Mouse (Mus musculus) T-cell, adult 66 days (primary cell): ENCODE data around the gene Kcnh4. TPM values are rescaled to one million over a fixed set of nuclear protein-coding genes. Genes with fewer than 3 reads are reported as not detected.

Experiments
- total RNA-seq, 2 experiments: library from RNA; stranded (reverse); gene quantifications; 3 replicates in 1 of 2; 4 replicates in 1 of 2; pipeline ENCODE4 v1.2.4; 2023

The Kcnh4 gene
- total RNA-seq, result under 1 TPM; 0.23 to 0.24 TPM

DNA sequence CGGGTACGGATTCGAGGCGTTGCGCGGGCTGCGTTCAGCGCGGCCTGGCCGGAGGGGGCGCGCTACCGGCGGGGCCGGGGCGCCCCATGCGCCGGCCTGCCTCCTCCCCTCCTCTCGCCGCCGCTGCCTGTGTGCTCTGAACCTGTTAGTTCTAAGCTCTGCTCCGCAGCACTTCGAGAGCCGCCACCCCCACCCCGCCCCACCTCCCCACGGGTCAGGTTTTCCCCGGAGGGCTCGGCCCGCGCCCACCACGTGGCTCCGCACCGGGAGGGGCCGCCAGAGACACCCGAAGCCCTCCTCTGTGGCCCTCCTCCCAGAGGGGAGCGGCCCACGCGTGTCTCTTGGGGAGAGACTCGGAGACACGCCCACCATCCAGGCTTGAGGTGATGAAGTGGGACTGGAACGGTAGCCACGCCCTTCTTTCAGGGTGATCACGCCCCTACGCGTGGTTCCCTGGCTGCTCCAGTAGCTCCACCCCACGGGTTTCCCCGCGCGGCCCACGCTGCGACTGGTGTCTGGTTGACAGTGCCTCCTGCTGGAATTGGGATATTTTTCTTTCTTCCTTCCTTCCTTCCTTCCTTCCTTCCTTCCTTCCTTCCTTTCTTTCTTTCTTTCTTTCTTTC, at the start of gene Kcnh4:
Kcnh4 (minus strand) TSS at position 332 of the 623 bp plus-strand sequence.

DNA sequence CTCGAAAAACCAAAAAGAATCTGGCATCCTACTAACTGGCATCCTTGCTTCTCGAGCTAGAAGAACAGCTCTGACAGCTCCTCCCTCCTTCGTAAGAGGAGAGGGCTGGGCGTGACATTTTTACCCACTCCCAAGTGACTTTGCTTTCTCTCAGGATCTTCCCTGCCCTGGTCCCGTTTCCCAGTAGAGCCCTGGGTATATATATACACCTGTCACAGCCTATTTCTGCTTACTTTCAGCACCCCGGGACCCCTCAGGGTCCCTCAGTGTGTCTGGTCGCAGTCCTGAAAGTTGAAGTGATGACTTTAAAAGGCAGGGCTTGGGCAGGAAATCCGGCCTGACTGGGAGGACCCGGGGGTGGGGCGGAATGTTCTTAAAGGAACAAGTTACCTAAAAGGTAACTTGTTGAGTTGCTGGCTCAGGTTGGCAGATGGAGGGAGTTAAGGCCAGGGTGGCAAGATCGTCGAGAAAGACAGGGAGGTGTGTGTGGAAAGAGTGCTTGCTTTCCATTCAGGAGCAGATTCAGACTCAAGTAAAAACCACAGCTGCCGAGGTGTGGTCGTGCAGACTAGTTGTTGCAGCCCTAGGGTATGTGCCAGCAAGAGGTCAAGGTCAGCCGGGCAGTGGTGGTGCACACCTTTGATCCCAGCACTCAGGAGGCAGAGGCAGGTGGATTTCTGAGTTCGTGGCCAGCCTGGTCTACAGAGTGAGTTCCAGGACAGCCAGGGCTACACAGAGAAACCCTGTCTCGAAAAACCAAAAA, 11.1 kb upstream of the Kcnh4 start, which contains the start of gene Ghdc:
Ghdc (minus strand) TSS at position 312 of the 763 bp plus-strand sequence.

DNA sequence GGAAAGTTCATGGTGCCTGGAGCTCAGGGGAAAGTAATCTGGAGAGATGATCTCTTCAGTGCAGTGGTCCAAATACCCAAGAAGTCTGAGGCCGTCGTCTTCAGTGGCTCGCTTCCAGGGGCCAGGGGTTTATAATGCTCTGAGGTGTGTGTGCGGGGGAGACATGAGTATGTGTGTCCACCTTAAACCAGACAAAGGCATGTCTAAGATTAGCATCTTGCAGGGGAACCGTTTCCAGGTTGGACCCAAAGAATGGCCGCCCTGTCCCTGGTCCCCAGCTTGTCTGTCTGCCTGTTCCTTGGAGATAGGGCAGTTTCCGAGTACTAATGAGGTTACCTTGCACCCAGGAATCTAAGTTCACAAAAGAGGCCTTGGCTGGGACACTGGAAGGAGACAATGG, 3.1 kb upstream of the Kcnh4 start, which contains the start of gene Hcrt:
Hcrt (minus strand) TSS at position 101 of the 400 bp plus-strand sequence.

DNA sequence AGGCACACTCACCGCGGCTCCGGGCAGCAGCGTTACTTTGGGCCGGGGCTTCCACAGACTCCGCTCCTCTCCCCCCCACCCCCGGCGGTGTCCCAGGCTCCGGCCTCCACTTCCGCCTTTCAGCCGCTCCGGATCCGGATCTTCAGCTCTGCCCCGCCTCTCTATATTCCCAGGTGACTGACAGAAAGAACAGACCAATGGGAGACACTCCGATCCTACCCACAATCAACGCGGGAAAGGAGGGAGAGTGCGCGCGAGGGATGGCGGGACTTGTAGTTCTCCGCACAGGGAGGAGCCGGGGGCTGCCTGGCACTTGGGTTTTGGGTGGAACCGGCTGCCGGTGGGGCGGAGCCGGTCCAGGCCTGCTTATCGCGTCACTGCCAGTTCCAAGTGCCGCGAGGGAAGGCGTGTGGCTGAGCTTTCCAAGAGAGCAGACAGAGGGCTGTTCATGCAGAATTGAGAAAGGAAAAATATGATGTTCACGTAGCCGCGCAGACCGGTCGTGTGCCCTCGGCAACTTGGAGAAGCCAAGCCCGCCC, 21.6 kb downstream of the Kcnh4 start, which contains the start of gene Rab5c:
Rab5c (minus strand) TSS at position 150 of the 539 bp plus-strand sequence.

DNA sequence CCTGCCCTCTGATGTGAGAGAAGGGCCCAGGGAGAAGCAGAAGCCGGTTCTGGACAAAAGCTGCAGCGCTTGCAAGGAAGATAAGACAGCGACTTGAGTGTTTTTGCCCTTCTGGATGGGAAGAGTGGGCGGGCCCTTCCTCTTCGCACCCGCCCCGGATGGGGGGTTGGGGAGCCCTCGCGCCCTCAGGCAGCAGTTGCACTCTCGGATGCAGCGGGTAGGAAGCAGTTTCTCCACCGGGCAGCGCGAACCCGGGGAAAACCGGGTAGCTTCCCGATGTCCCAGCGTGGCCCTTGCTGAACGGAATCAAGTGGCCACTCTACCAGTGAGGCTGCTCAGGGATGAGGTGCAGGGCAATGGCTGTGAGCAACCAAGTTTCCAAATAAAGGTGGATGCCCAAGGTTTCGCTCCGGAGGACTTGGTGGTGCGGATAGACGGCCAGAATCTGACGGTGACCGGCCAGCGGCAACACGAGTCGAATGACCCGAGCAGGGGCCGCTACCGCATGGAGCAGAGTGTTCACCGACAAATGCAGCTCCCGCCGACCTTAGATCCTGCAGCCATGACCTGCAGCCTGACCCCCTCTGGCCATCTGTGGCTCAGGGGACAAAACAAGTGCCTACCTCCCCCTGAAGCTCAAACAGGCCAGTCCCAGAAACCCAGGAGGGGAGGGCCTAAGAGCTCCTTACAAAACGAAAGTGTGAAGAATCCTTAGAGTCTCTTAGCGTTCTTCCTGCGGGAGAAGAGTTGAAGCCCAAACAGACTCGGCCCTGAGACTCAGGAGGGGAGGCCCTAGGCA, 45.8 kb downstream of the Kcnh4 start, which contains the start of gene Hspb9:
Hspb9 (plus strand) TSS at position 116 of the 799 bp plus-strand sequence.

DNA sequence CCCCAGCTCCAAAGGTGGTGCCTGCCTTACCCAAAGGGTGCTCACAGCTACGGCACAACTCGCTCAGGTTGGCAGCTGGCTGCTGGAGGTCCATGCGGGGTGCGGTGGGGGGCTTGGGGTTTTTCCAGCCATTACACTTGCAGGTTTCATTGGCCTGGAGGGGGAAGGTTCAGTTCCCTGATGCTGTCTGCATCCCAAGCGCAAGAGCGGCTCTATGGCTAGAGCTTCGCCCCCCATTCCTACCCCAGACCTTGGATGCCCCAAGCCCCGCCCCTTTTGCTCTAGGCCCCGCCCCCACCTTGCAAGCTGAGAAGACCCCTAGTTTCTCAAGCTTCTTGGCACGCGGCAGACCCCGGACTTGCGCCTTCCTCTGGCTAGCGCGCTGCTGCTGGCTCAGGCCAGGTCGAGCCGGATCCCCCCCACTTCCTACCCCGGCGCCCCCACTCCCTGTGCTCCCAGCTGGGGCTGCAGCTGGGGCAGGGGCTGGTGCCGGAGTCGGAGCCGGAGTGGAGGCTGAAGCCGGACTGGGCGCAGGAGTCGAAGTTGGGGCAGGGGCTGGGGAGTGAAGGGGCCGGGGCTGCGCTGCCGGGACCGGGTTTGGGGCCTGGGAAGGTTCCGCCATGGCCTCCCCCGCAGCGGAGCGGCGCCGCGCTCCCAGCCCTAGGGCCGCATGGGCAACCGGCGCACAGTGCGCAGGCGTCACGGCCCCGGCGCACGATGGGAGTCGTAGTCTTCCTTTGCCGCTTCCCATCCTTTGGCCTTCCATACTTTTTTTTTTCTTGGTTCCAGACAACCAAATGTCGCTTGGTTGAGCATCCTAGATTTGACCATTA, 47.7 kb downstream of the Kcnh4 start, which contains the start of gene Kat2a:
Kat2a (minus strand) TSS at position 683 of the 833 bp plus-strand sequence.

DNA sequence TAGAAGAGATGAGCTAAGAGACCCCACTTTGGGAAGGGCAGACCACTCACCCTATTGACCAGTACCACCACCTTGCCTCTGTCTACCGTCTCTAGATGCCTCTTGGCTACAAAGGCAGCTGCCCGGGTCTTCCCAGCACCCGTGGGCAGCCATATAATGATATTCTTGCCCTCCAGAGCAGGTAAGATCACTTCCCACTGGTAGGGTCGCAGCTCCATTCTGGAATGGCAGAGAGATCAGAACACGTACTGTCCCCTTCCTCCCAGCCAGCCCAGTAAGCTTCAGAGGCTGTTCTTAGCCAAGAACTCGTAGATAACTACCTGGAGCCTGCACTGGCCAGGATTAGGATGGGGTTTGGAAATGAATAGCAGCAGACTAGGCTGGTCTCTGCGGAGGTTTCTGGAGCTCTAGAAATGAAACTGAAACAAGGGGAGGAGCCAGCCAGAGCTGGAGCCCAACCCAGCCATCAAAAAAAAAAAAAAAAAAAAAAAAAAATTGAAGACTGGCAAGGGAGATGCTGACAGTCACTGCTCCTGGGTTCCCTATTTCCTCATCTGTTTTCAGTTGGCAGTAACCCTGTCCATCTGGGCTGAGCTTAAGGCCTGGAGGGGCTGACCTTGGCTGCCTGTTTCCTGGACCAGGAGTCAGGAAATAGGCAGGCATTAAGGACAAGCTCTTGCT, 55.8 kb downstream of the Kcnh4 start, which contains the start of gene Dhx58:
Dhx58 (minus strand) TSS at position 421 of the 681 bp plus-strand sequence.

DNA sequence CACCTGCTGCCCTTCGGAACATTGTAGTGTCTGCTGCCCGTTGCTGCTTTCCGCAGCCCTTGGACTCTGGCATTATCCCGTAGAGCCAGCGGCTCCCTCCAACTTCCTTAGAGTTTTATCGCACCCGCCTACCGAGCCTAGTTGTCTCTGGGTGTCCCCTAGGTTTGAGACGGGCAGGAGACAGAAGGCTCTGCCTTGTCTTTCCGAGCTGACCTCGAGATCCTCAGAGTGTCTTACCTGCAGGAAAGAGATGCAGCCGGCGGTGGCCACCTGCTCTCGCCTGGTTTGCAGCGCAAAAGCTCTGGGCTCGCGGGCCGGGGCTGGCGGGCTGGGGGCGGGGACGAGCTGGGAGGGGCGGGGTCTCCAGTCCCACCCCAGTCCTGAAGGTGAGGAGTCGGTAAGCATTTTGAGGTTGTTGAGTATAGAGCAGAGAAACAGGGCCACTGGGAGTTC, 67.6 kb downstream of the Kcnh4 start, which contains the start of gene Zfp385c:
Zfp385c (minus strand) TSS at position 292 of the 453 bp plus-strand sequence.

Other genes starting within 250 kb of the Kcnh4 start
- gene Acly, start 231.9 kb downstream of the Kcnh4 start, total RNA-seq, result 100 to 1,000 TPM; 146 to 160 TPM
- gene Ttc25, start 214.3 kb downstream of the Kcnh4 start, total RNA-seq, result not detected
- gene Cnp, start 185.0 kb downstream of the Kcnh4 start, total RNA-seq, result 100 to 1,000 TPM; 124 to 136 TPM
- 10 to 100 TPM; 18.6 to 23.3 TPM for gene Nkiras2, start 140.7 kb downstream of the Kcnh4 start, total RNA-seq
- gene Dnajc7, start 139.8 kb downstream of the Kcnh4 start, total RNA-seq, result 100 to 1,000 TPM; 398 to 430 TPM
- gene Zfp385c, start 67.5 kb downstream of the Kcnh4 start, total RNA-seq, result not detected
- 10 to 100 TPM; 12.2 to 15.1 TPM for gene Dhx58, start 55.7 kb downstream of the Kcnh4 start, total RNA-seq
- gene Kat2a, start 47.5 kb downstream of the Kcnh4 start, total RNA-seq, result 10 to 100 TPM; 44.5 to 49.7 TPM
- gene Hspb9, start 46.1 kb downstream of the Kcnh4 start, total RNA-seq, result not detected
- 100 to 1,000 TPM; 121 to 133 TPM for gene Rab5c, start 21.7 kb downstream of the Kcnh4 start, total RNA-seq
- not detected for gene Hcrt, start 3.0 kb upstream of the Kcnh4 start, total RNA-seq
- gene Ghdc, start 11.0 kb upstream of the Kcnh4 start, total RNA-seq, result 1 to 10 TPM; 6.3 to 6.5 TPM
- gene Stat5b, start 90.8 kb upstream of the Kcnh4 start, total RNA-seq, result 100 to 1,000 TPM; 129 to 142 TPM
- 10 to 100 TPM; 84.3 to 91.3 TPM for gene Stat5a, start 99.4 kb upstream of the Kcnh4 start, total RNA-seq
- 100 to 1,000 TPM; 263 to 271 TPM for gene Stat3, start 179.6 kb upstream of the Kcnh4 start, total RNA-seq
- gene Cavin1, start 210.9 kb upstream of the Kcnh4 start, total RNA-seq, result under 1 TPM; 0.27 to 0.82 TPM
- 1 to 10 TPM; 2.2 to 4.0 TPM for gene Atp6v0a1, start 249.5 kb upstream of the Kcnh4 start, total RNA-seq